Mouse (Mus musculus): ENCODE measurements around the gene Lingo3.
"Not testable (repeated sequence)": the region's sequence is repeated elsewhere in the genome, so short reads cannot be mapped to it uniquely, and the experiment has no call there.

The Lingo3 gene

DNA sequence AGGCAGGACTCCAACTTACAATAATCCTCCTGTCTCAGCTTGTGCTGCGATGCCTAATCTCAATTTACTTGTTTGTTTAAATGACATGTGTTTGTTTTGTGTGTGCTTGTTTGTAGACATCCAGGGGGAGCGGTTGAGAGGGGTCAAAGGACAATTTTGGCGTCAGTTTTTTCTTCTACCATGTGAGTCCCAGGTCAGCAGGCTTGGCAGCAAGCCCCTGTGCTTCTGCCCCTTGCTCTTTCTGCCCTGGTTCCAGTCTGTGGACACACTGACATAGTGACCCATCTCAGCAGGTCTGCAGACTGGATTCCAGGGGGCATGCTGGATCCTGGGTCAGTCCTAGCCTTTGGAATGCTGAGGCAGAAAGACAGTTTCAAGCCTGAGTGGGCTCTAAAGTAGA is 24.4 kb downstream of the Lingo3 start:
- DNase-seq = no peak

DNA sequence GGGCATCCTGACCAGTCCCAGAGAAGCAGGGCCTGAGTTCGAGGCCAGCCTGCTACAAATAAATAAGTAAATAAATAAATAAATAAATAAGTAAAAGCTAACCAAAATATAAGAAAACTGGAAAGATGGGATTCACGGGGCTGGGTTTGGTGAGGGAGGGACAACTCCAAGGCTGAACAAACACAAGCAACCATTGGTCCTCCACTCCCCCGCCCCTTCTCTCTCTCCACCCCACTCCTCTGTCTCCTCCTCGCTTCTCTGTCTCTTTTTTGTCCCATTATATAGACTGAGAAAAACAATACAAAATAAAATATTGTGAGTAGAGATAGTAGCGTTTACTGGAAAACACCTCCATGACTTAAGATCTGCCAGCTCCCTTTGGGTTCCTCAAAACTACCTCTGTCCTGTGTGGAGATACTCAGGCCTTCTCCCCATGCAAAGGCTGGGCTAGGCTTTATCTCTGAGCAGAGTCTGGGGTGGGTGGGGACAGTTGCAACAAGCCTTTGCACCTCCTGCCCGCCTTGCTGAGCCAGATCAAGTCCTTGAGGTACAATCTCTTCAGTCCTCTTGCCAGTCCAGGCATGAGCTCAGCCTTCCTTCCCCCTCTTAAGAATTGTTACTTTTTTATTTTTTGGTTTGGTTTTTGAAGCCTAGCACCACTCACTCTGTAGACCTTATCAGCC is 25.1 kb downstream of the Lingo3 start:
- DNase-seq = no peak

DNA sequence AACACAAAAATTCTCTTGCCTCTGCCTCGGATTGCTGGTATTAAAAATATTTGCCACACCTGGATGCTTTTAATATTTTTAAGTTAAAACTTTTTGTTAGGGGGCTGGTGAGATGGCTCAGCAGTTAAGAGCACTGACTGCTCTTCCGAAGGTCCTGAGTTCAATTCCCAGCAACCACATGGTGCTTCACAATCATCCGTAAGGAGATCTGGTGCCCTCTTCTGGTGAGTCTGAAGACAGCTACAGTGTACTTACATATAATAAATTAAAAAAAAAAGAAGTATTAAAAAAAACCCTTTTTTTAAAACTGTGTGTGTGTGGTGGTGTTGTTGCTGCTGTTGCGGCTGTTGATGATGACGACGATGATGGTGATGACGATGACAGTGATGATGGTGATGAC is 25.9 kb downstream of the Lingo3 start:
- DNase-seq = not testable (repeated sequence)

DNA sequence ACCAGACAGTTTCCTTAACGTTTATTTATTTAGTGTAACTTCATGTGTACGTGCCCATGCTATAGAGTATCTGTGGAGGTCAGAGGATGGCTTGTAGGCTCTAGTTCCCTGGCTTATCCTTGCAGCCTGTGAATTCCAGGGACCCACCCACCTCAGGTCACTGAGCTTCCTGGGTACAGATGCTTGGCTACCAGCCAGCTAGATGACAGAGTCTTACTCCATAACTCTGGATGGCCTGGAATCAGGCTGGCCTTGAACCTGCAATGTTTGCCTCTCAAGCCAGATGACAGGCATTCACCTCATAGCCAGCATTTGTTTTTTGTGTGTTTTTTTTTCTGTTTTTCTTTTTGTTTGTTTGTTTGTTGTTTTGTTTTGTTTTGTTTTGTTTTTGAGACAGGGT is 26.7 kb downstream of the Lingo3 start:
- DNase-seq = no peak

DNA sequence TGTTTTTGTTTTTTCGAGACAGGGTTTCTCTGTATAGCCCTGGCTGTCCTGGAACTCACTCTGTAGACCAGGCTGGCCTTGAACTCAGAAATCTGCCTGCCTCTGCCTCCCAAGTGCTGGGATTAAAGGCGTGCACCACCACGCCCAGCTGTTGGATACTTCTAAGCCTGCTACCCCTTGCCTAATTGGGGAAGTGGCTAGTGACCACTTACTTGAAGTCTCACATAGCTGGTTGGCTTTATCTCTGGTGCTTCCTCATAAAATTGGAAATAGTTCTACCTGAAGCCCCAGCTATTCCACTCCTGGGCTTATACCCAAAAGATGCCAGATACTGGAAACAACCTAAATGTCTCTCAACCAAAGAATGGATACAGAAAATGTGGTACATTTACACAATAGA is 27.5 kb downstream of the Lingo3 start:
- DNase-seq = not testable (repeated sequence)

DNA sequence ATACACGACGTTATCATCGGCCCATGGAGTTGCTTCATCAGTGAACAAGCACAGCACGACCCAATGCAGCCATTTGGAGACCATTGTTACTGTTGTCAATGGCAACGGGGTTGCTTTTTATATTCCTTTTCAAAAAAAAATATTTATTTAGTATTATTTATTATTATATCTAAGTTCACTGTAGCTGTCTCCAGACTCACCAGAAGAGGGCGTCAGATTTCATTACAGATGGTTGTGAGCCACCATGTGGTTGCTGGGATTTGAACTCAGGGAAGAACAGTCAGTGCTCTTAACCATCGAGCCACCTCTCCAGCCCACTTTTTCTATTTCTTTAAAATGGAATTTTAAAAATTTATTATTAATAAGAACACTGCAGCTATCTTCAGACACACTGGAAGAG is 29.0 kb downstream of the Lingo3 start:
- DNase-seq = no peak

DNA sequence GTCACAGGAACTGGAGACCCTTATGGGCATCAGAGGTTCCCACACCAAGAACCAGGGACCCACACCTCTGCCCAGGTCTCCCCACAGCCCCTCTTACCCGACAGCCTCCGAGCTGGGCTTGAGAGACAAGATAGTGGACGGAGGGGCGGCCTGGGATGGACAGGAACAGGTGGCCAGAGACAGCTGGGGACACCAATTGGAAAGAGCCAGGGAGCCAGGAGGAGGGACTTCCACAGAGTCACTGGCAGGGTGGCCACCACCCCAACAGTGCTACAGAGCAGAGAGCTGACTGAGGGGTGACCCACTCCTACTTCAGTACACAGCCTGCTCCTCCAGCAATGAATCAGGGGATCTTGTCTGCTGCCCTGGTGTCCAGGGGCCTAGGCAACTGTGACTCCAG is 30.5 kb downstream of the Lingo3 start, which contains the start of gene Jsrp1:
Jsrp1 (minus strand) TSS at position 133 of the 400 bp plus-strand sequence.
- no peak for DNase-seq

DNA sequence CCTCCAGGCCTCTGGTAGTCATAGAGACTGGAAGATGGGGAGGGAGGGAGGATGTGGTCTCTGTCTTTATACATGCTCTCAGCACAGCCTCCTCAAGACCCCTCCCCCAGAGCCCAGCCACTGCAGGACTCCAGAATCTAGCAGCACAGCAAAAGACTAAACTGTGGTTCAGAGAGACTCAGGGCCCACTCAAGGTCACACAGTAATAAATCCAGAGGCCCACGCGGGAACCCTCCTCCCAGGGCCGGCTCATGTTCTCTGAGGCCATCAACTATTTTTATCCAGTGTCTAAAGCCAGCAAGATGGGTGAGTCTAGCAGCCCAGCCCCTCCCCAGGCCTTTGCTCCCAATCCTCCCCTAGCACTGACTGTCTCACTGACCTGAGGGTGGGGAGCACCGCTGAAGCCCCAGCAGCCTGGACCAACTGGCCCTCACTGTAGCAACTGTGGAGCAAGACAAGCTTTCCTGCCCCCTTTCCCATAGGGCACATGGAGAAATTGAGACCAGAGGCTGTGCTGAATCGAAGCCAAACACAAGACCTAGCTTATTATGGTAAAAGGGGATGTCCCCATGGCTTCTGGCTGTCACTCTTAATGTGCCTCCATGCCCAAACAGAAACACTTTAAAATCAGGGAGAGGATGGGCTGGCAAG is 31.3 kb downstream of the Lingo3 start:
- DNase-seq = no peak

DNA sequence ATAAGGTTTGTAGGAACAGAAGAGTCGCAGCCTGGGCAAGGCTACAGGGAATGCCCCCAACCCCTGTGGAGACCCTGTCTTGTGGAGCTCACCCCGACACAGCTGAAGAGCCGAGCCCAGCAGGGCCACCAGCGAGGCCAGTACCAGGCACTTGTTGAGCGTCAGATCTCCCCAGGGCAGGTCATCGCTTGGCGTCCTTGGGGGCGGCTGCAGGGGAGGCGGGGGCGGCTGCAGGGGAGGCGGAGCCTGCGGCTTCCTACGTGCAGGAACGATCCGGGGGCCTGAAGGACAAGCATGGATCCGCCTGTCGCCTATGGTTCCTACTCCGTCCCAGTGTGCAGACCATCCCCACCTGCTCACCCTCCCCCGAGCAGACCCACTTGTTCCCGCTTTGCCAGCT is 33.8 kb downstream of the Lingo3 start:
- no peak for DNase-seq

DNA sequence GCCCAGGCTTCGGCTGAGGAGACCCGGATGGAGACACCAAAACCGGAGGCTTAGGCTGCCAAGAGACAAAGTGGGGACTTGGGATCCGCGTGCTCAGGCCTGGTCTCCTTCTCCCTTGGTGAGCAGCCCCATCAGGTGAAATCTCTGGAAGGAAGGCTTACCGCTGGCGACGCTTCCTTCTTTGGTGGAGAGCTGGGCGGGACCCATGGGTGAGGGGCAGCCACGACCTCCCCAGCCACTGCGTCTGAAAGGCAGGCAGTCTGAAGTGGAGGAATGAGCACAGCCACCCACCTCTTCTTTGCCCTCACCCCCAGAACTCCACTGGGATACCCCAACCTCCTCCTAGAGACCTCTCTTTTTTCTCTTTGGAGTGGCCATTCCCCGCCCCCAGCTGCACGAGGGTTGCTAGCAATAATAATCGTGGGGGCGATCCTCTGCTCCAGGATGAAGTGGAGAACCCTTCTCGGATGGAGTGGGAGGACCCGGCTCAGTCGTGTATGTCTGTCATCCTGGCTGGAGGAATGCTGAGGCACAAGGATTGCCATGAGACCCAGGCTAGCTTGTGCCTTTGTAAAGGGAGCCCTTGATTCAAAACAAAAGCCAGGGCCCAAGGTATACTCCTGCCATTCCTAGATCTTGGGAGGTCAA is 34.7 kb downstream of the Lingo3 start:
- no peak for DNase-seq

DNA sequence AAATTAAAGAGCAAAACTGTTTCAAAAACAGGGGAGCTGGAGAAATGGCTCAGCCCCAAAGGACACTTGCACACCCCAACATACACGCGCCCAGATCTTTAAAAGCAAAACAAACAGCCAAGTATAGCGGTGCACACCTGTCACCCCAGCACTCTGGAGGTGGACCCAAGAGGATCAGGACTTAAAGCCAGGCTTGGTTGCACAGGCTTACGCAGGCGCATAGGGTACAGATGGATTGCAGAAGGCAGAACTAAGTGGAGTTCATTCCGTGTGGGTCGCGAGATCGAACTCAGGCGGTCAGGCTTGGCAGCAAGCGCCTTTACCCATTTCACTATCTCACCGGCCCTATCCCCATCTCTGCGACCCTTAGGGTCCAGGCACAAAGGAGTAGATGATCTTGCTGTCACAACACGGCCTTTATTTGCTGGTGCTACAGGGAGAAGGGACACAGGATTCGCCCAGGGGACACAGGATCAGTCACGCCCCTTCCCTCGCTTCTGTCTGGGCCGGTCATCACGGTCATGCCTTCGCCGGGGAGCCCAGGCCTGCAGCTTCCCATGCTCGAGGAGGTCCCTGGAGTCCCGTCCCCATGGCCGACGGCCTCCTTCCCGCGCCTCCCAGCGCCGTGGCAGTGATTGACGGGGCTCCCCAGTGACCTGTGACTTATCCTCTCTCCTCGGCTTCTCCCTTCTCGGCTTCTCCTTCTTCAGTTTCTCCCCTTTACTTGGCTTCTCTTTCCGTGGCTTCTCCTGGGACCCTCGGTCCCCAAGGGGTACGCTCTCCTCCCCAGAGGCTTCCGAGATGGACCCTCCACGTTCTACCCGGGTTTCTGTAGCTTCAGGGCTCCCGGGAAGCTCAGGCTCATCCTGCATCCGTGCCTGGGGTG is 35.5 kb downstream of the Lingo3 start:
- no peak for DNase-seq

DNA sequence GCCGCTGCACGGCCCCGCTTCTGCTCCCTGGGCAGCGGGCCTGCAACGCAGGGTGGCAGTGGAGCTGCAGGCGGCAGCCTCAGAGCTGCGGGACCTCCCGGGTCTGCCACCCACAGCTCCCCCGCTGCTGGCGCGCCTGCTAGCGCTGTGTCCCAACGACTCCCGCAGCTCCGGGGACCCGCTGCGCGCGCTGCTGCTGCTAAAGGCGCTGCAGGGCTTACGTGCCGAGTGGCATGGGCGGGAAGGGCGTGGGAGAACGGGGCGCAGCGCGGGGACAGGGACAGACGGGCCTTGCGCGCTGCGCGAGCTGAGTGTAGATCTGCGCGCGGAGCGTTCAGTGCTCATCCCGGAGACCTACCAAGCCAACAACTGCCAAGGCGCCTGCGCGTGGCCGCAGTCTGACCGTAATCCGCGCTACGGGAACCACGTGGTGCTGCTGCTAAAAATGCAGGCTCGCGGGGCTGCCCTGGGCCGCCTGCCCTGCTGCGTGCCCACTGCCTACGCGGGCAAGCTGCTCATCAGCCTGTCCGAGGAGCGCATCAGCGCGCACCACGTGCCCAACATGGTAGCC is 36.7 kb downstream of the Lingo3 start:
- DNase-seq = peak; percentile 85

DNA sequence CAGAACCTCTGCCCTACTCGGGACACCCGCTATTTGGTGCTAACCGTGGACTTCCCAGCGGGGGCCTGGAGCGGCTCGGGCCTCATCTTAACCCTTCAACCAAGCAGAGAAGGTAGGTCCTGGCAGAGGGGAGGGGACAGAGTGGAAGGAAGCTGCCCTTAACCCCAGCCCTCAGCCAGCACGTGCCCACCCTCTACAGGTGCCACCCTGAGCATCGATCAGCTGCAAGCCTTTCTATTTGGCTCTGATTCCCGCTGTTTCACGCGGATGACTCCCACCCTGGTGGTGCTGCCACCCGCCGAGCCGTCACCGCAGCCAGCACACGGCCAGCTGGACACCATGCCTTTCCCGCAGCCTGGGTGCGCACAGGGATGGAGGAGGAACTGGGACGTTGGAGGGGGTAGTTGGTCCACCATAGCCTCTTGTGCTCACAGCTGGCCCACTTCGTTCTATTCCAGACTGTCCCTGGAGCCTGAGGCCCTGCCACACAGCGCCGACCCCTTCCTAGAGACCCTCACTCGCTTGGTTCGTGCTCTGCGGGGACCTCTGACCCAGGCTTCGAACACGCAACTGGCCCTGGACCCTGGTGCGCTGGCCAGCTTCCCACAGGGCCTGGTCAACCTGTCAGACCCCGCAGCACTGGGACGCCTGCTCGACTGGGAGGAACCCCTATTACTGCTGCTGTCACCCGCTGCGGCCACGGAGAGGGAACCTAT is 37.3 kb downstream of the Lingo3 start:
- DNase-seq = no peak

DNA sequence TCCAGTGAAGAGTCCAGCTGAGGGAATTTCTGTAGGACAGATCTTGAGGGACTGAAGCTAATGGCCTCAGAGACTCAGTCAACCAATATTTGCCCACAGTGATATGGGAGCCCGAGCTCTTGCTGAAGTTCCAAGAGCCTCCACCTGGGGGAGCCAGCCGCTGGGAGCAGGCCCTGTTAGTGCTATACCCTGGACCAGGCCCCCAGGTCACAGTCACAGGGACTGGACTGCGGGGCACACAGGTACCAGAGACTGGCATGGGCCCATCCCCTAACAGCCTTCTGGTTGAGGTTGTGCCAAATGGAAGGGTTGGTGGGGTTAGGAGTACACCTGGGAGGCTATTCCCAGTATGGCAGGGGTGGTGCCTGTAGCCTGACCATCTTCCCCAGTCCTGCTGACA is 37.9 kb downstream of the Lingo3 start:
- DNase-seq = peak; percentile 85

DNA sequence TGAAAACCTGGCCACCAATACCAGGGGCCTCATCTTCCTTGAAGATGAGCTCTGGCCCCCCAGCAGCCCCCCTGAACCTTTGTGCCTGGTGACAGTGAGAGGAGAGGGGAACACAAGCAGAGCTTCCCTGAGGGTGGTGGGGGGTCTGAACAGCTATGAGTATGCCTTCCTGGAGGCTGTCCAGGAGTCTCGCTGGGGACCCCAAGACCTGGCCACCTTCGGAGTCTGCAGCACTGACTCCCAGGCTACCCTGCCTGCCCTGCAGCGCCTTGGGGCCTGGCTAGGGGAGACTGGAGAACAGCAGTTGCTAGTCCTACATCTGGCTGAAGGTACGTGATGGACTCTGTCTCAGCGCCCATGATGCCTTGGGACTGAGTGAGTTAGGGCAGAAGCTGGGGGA is 38.5 kb downstream of the Lingo3 start:
- DNase-seq = no peak

DNA sequence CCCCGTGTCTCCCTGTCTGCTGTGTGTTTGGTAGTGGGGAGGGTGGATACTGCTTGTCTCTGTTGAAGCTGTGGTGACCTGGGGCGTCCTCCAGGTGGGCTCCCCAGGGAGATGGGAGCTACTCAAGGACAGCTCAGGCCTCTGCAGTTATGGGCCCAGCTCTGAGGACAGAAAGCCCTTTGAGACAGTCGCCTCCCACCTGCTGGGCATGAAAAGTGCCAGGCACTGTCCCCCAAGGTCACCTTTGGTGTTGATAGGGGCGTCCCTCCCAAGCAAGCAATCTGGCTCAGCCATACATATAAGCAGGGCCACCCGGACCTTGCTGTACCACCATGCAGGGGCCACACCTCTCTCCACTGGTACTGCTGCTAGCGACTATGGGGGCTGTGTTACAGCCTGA is 38.9 kb downstream of the Lingo3 start, which contains the start of gene Amh:
Amh (plus strand) TSS at position 328 of the 400 bp plus-strand sequence.
- DNase-seq = no peak

DNA sequence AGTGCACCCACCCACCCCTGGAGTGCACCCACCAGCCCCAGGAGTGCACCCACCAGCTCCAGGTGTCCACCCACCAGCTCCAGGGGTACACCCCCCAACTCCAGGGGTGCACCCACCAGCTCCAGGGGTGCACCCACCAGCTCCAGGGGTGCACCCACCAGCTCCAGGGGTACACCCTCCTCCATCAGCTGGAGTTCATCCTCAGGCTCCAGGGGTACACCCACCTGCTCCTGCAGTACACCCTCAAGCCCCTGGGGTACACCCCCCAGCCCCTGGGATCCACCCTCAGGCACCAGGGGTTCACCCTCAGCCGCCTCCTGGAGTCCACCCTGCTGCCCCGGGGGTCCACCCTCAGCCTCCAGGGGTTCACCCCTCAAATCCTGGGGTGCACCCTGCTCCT is 39.5 kb downstream of the Lingo3 start:
- no peak for DNase-seq

DNA sequence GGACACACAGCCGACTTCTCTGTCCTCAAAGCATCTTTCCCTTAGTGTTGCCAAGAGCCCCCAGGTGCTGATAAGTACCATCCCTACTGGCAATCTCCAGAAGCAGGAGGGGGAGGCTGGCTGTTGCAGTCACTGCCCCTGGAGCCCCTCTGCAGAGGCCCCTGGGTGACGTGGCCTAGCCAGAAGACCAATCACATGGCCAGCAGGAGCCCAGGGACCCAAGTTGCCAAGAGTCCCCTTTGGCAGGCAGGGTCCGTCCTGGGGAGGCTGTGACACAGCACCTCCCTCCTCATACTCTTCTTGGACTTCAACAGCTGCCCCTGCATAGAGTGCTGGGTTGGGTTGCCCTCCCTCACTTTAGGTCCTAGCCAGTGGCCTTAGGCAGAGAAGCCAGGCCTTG is 40.8 kb downstream of the Lingo3 start:
- no peak for DNase-seq

DNA sequence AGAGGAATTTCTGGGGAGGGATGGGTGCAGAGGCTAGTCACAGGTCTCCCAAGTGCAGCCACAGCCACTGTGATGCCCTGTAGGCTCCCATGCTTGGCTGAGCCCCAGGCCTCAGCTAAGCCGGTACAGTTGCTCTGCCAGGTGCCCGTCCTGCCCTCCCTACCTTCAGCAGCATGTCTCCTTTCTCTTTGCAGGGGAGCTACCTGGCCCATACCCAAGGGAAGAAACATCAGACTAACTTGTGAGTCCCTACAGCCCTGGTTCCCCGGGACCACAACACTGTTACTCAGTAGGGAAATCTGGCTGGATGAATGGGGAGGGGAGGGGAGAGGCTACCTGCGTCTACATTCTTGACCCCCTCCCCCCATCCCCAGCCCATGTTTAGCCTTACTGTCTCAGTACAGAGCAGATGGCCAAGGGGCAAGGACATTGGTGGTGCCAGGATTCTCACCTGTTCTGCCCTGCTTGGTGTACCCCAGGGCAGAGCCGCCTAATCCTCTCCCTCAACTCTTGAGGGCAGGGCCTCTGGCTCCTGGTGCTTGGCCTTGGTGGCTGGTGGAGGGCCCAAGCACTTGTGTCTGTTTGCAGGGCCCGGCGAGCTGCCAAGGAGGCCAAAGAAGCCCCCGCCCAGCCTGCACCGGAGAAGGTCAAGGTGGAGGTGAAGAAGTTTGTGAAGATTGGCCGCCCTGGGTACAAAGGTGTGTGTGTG is 41.5 kb downstream of the Lingo3 start:
- DNase-seq = no peak

DNA sequence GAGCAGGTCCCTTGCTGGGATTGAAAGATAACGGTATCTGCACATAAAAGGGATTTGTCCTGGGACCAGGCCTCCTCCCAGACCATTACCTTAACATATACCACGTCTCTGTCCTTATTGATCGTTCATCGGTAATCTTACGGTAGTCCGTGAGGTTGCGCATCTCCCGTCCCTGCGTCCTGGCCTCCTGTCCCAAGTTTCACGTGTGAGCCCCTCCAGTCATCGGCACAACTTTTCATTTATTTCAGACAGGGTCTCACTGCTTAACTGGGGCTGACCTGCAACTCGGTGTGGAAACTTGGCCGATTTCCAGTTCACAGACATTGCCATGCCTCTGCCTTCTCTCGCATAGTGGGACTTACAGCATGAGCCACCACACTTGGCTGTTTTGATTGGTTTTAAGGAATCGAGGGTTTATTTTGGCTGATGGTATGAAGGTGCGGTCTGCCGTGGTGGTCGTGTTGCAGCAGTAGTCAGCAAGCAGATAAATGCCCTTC is 44.7 kb downstream of the Lingo3 start:
- DNase-seq = no peak

Data from cerebellum, adult 11 months (tissue).